Mouse (Mus musculus) kidney, adult 2 months (tissue): Measurements from ENCODE around the gene Rnase12. TPM values are rescaled to one million over a fixed set of nuclear protein-coding genes. Genes with fewer than 3 reads are reported as not detected.

ENCODE experiments used
- DNase-seq: peaks from one replicate; pipeline ENCODE4 v3.0.0; 2021
- H3K27ac ChIP-seq: fragments of 200-500 bp; 2 replicates; pipeline ENCODE4 v1.5.1; 2012; ENCODE audit warnings: low read depth, low read length, control low read depth, inconsistent platforms; ENCODE audit not compliant: insufficient read depth
- H3K27me3 ChIP-seq: fragments of 200-500 bp; replicated peaks from 2 replicates; pipeline ENCODE4 v1.6.1; 2012; ENCODE audit warnings: mild to moderate bottlenecking, moderate library complexity, low read length, inconsistent platforms; ENCODE audit not compliant: control insufficient read depth, insufficient read depth
- H3K36me3 ChIP-seq: fragments of 200-500 bp; 2 replicates; pipeline ENCODE4 v1.6.1; 2012; ENCODE audit warnings: mild to moderate bottlenecking, moderate library complexity, low read length, inconsistent platforms; ENCODE audit not compliant: control insufficient read depth, insufficient read depth
- H3K4me1 ChIP-seq: fragments of 200-500 bp; 2 replicates; pipeline ENCODE4 v1.6.1; 2011; ENCODE audit warnings: low read length; ENCODE audit not compliant: control insufficient read depth, insufficient read depth
- H3K4me3 ChIP-seq: fragments of 200-500 bp; 2 replicates; pipeline ENCODE4 v1.5.1; 2011; ENCODE audit warnings: mild to moderate bottlenecking, low read depth, low read length, control low read depth; ENCODE audit not compliant: insufficient read depth
- CTCF ChIP-seq: fragments of 200-500 bp; conservative IDR thresholded peaks from 2 replicates; pipeline ENCODE4 v1.5.1; 2011; ENCODE audit warnings: low read depth, mild to moderate bottlenecking, control low read depth, low read length, moderate library complexity, mixed read lengths; ENCODE audit not compliant: insufficient read depth, insufficient read length
- POLR2A ChIP-seq: fragments of 200-500 bp; IDR thresholded peaks from one replicate; pipeline ENCODE4 v1.6.1; 2011; ENCODE audit warnings: low read depth, low read length, control low read depth
- whole genome bisulfite sequencing: fragments of 180-500 bp; shearing (Covaris S2); methylation state at CpG from one replicate; pipeline ENCODE4 v1.1.7; 2018; 5-methylcytosine and 5-hydroxymethylcytosine counted together
- polyA plus RNA-seq: library from polyadenylated mRNA; depleted of rRNA; stranded (reverse); fragments of >200 nt; gene quantifications from 2 replicates; pipeline ENCODE4 v1.2.3, GENCODE M21; 2012

The Rnase12 gene
- polyA plus RNA-seq, 1 experiment = not detected

DNA sequence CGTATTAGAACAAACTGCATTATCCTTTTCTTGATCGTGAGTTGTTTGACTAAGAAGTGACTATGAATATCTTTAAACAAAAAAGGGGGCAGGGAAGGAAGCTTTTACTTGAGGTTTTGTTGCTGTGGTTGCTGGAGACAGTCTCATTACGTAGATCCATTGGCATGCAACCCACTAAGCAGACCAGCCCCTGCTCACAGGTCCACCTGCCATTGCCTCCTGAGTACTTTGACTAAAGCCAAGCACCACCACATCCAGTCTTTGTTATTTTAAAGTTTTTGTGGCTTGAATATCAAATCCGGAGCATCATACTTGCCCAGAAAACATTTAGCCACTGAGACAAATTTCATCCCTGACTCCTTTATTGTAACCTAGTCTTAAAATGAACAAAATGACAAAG lies 21.2 kb downstream of the Rnase12 start:
- Histone ChIP-seq H3K36me3 (no peaks in the 10 kb centered on the region), H3K4me3 (no peak overlapping the region), H3K4me1 (no peaks in the 10 kb centered on the region), H3K27me3 (no peaks in the 10 kb centered on the region), H3K27ac (no peak overlapping the region)
- no peak for TF ChIP-seq CTCF
- no peak for TF ChIP-seq POLR2A
- no peak for DNase-seq
- WGBS = 87% methylated on average over 4 of the region's 4 CpGs

DNA sequence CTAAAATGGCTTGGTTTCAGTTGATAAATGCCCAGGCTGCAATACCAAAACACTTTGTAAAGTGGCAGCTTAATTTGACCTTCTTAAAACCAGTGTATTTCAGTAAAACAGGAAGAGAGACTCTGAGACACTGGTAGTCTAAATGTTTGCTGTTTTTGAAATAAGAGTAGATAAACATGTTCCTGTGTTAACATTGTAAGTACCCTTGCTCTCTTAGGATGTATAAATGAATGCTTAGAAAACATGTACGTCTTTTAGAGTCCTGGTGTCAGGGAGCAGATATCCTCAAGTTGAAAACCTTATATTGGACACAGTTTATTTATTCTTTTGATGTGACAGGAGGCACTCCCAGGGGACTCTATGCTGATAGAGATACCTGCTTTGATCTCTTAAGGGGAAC lies 22.3 kb downstream of the Rnase12 start:
- 67% methylated on average over 1 of the region's 1 CpGs for WGBS

DNA sequence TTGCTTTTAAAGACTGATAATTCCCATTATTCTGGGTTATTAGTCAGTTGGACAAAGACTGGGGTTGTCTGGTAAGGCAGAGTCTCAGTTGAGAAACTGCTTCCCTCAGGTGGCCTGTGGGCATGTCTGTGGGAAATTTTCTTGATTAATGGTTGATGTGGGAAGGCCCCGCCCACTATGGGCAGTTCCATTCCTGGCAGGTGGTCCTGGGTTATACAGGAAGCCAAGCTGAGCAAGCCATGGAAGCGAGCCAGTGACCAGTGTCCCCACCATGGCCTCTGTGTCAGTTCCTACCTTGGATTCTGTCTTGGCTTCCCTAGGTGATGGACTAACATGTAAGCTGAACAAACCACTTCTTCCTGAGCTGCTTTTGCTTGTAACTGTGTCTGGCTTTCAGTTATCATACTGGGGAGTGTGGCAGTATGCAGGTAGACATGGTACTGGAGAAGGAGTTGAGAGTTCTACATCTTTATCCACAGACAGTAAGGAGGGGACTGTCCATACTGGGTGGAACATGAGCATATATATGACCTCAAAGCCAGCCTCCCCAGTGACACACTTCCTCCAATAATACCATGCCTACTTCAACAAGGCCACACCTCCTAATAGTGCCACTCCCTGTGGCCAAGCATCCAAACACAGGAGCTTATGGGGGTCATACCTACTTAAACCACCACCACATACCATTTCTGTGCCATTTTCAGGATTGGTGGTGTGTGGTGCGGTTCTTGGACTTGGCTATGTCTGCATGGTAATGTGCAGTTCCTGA lies 29.9 kb downstream of the Rnase12 start:
- Histone ChIP-seq H3K27ac (no peak overlapping the region), H3K4me3 (no peak overlapping the region), H3K4me1 (no peaks in the 10 kb centered on the region), H3K36me3 (no peaks in the 10 kb centered on the region), H3K27me3 (no peaks in the 10 kb centered on the region)
- WGBS = 65% methylated on average over 3 of the region's 3 CpGs
- DNase-seq = no peak
- TF ChIP-seq CTCF (no peak), POLR2A (no peak)

More for the DNA sequence above, 22.3 kb downstream of the Rnase12 start:
- Histone ChIP-seq H3K36me3 (no peaks in the 10 kb centered on the region), H3K4me3 (no peak overlapping the region), H3K4me1 (no peaks in the 10 kb centered on the region), H3K27ac (no peak overlapping the region), H3K27me3 (no peaks in the 10 kb centered on the region)
- no peak for DNase-seq
- no peak for TF ChIP-seq POLR2A
- no peak for TF ChIP-seq CTCF

DNA sequence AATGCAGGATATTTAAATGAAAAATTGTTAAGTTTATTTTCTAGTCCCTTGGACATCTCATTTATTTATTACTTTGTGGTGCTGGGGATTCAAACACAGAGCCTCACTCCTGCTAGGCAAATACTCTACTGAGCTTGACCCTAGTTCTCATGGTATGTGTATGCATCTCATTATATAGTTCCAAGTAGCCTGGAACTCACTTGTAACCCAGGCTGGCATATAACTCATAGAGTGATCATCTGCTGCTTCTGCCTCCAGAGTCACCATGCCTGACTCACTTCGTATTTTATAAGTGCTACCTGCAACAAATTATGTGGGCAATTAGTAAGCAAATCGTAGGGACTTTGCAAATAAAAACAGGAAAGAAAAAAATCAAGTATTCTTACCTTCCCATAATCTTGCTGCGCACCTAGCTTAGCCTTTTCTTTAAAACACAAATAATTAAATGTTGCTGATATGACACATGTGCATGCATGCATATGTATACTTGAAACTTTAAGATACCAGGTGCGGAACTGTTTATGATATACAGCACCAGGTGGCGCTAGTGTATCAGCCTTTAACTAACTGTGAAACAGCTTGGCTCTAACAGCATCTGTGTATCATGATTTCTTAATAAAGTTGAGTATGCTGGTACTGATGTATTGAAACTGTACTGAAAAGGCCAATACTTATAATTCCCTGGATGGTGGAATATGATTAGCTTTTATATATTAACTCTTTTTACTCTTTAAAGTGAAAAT lies 30.9 kb downstream of the Rnase12 start:
- Histone ChIP-seq H3K27ac (no peak overlapping the region), H3K27me3 (no peaks in the 10 kb centered on the region), H3K36me3 (no peaks in the 10 kb centered on the region), H3K4me3 (no peak overlapping the region), H3K4me1 (no peaks in the 10 kb centered on the region)
- DNase-seq = peak; percentile 83
- 36% methylated on average over 5 of the region's 5 CpGs for WGBS
- peak; percentile 54 for TF ChIP-seq CTCF
- TF ChIP-seq POLR2A = no peak

DNA sequence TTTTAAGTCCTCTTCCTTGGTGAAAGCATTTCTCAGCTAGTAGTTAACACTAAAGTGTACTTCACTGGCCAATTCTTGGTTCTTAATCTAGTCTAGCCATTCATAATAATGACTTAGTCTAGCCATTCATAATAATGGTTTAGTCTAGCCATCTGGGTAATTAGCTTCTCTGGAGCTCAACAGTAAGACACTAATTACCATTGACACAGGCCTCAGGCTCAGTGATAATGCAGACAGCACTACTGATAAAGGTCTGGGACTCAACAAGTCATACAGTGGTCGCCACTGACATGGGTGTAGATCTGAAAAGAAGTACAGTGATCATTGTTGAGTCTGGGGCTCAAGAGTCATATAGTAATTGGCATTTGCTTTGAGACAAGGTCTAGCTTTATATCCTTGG lies 32.6 kb downstream of the Rnase12 start:
- WGBS = 100% methylated on average over 1 of the region's 1 CpGs
- DNase-seq = no peak
- no peaks in the 10 kb centered on the region for H3K4me1 ChIP-seq
- TF ChIP-seq POLR2A (no peak), CTCF (no peak)
- no peak overlapping the region for H3K4me3 ChIP-seq
- H3K36me3 ChIP-seq = no peaks in the 10 kb centered on the region
- no peaks in the 10 kb centered on the region for H3K27me3 ChIP-seq
- H3K27ac ChIP-seq = no peak overlapping the region

DNA sequence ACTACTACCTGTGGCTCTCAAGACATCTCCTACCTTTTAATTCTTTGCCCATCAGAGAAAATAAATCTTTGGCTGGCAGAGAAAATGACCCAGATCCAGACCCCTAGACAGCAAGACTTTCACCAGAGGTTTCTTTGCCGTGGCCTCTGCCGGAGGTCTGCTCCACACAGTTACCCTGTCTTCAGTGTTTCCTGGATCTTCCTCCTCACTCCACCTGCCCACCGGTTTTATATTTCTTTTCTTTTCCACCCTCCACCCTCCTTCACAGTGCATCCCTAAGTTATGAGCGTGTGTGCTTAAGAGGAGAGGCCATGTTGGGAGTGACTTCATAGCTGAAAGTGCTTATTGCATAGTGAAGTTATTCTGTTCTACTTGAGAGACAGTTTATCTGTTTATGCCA lies 34.0 kb downstream of the Rnase12 start:
- no peak for DNase-seq
- Histone ChIP-seq H3K27me3 (no peaks in the 10 kb centered on the region), H3K4me3 (no peak overlapping the region), H3K27ac (no peak overlapping the region), H3K4me1 (no peaks in the 10 kb centered on the region), H3K36me3 (no peaks in the 10 kb centered on the region)
- WGBS = 69% methylated on average over 4 of the region's 4 CpGs
- TF ChIP-seq CTCF = no peak
- TF ChIP-seq POLR2A = no peak

DNA sequence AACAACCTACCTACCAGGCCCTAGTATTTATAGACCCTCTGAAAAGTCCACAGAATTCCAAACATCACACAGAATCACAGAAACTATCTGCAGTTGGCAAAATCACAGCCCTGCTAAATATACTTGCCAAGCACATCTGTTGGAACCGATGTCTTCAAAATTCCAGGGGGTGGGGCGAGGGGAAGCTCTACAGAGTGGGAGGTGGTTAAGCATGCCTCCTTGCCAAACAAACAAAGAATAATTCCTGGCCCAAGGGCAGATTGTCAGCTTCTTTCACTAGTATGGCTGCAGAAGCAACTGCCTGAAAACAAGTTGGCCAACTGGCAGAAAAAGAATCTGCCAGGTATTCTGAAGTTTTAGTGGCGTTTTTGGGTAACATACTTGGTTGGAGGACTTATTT lies 40.2 kb downstream of the Rnase12 start:
- no peak overlapping the region for H3K4me3 ChIP-seq
- no peak overlapping the region for H3K27ac ChIP-seq
- H3K4me1 ChIP-seq = 0 out of 2 replicates have a peak, but pooled peaks cover 2% of the 10 kb centered on the region
- no peaks in the 10 kb centered on the region for H3K36me3 ChIP-seq
- WGBS = 53% methylated on average over 3 of the region's 3 CpGs
- DNase-seq = peak; percentile 57
- TF ChIP-seq CTCF = no peak
- no peak for TF ChIP-seq POLR2A
- H3K27me3 ChIP-seq = no peaks in the 10 kb centered on the region
